Mouse (Mus musculus) CD8-positive naive resting alpha-beta T cell, adult 2 months (primary cell): ENCODE data around the gene Clec14a.
"Not testable (repeated sequence)": the region's sequence is repeated elsewhere in the genome, so short reads cannot be mapped to it uniquely, and the experiment has no call there.

Experiments
- DNase-seq, 2 experiments: peaks; one replicate each; pipeline ENCODE4 v3.0.0; 2022; ENCODE audit warnings: low read depth in 2 of 2, low spot score in 2 of 2

Gene Clec14a

GRCm38 (mm10) chr12:58268563-58269501 is at the start of gene Clec14a:
Clec14a (minus strand) TSS chr12:58269290.
- no peak for DNase-seq

- DNase-seq = no peak
Observed at GRCm38 (mm10) chr12:58307835-58308234, 38.7 kb upstream of the Clec14a start.

- DNase-seq = not testable (repeated sequence)
Observed at GRCm38 (mm10) chr12:58306402-58306801, 37.3 kb upstream of the Clec14a start.

GRCm38 (mm10) chr12:58305567-58305966 is 36.5 kb upstream of the Clec14a start:
- DNase-seq = no peak

GRCm38 (mm10) chr12:58296980-58297379 is 27.9 kb upstream of the Clec14a start:
- no peak for DNase-seq

- no peak for DNase-seq
Observed at GRCm38 (mm10) chr12:58285912-58286311, 16.8 kb upstream of the Clec14a start.

- no peak for DNase-seq
Observed at GRCm38 (mm10) chr12:58270520-58270919, 1.4 kb upstream of the Clec14a start.

GRCm38 (mm10) chr12:58269505-58269904 is 415 bp upstream of the Clec14a start:
- no peak for DNase-seq

GRCm38 (mm10) chr12:58268186-58268562 is 916 bp downstream of the Clec14a start:
- no peak for DNase-seq

GRCm38 (mm10) chr12:58267779-58268178 is 1.3 kb downstream of the Clec14a start:
- no peak for DNase-seq

GRCm38 (mm10) chr12:58251901-58252300 is 17.2 kb downstream of the Clec14a start:
- no peak for DNase-seq

GRCm38 (mm10) chr12:58232489-58232888 is 36.6 kb downstream of the Clec14a start:
- DNase-seq = no peak

- DNase-seq = no peak
Observed at GRCm38 (mm10) chr12:58225644-58226043, 43.4 kb downstream of the Clec14a start.

GRCm38 (mm10) chr12:58219078-58219477 is 50.0 kb downstream of the Clec14a start:
- no peak for DNase-seq

- no peak for DNase-seq
Observed at GRCm38 (mm10) chr12:58216218-58216617, 52.9 kb downstream of the Clec14a start.
